Mouse (Mus musculus) kidney, postnatal 14 days (tissue): ENCODE results near the gene Gm5890.
"Not testable (repeated sequence)": the region's sequence is repeated elsewhere in the genome, so short reads cannot be mapped to it uniquely, and the experiment has no call there.

ENCODE experiments used
- DNase-seq: peaks from one replicate; pipeline ENCODE4 v3.0.0; 2022; ENCODE audit warnings: mixed read lengths

Gm5890 gene

GRCm38 (mm10) chr7:20262734-20263133, at the start of gene Gm5890:
Gene Gm5890 (minus strand): TSS chr7:20262834.
- DNase-seq, result not testable (repeated sequence)

GRCm38 (mm10) chr7:20233728-20234127, 28.9 kb downstream of the Gm5890 start, which contains the start of gene Gm4498:
Gene Gm4498 (minus strand): TSS chr7:20233828.
- DNase-seq, result not testable (repeated sequence)
